Mouse (Mus musculus): ENCODE results near the gene Hsp90ab1. TPM values are rescaled to one million over a fixed set of nuclear protein-coding genes. Genes with fewer than 3 reads are reported as not detected.

Gene Hsp90ab1
- polyA plus RNA-seq, 1 experiment from 2014 or later: 1,475 TPM

DNA sequence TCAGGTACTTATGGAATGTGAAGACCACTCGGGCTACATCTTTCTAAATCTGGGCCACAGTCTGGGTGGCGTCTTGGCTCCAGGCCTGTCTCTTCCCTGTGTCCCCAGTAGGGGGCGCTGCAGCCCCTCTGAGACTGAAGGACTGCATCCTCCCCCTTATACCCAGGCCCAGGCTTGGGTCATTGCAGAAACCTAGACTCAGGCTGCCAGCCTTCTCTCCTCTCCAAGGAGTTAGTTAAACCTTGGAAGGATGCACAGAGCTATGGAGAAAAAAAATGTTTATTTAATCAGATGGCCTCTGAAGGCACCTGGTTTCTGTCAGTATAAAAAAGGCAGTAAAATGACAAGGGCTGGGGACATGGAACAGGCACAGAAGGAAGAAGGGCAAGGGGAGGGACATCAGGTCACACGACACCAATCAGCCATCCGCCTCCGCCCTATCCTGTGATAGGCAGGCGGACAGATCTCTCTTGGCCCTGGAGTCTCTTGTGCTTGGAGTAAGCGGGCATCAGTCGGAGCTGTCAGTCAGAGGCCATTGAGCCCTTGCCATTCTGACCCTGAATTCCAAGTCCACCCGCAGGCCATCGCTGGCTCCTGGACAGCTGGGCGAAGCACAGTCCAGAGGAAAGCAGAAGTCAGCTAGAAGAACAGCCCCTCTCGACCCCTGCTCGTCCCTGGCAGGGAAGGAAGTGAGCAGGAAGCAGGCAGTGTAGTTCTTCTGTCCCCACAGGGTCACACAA is 12.0 kb upstream of the Hsp90ab1 start:
- Histone ChIP-seq H3K9ac (ENCODE audit: low read depth, low read length) (peak overlapping the region; percentile 50), H3K27me3 (replicated peaks; ENCODE audit: control insufficient read depth, insufficient read depth, low read length) (no peaks in the 10 kb centered on the region), H3K27ac (ENCODE audit: low read length) (peak overlapping the region; percentile 88), H3K4me2 (ENCODE audit: low read depth, low read length) (no peak overlapping the region), H3K4me1 (ENCODE audit: control insufficient read depth, insufficient read depth, low read length) (peaks cover 25% of the 10 kb centered on the region), H3K4me3 (ENCODE audit: low read length) (no peak overlapping the region), H3K9me3 (ENCODE audit: control insufficient read depth, low read length) (no peaks in the 10 kb centered on the region), H3K36me3 (ENCODE audit: control insufficient read depth, insufficient read depth, low read length) (peaks cover 4% of the 10 kb centered on the region)
- WGBS: 33% methylated on average over 14 of the region's 14 CpGs
- ATAC-seq: peak; percentile 62

DNA sequence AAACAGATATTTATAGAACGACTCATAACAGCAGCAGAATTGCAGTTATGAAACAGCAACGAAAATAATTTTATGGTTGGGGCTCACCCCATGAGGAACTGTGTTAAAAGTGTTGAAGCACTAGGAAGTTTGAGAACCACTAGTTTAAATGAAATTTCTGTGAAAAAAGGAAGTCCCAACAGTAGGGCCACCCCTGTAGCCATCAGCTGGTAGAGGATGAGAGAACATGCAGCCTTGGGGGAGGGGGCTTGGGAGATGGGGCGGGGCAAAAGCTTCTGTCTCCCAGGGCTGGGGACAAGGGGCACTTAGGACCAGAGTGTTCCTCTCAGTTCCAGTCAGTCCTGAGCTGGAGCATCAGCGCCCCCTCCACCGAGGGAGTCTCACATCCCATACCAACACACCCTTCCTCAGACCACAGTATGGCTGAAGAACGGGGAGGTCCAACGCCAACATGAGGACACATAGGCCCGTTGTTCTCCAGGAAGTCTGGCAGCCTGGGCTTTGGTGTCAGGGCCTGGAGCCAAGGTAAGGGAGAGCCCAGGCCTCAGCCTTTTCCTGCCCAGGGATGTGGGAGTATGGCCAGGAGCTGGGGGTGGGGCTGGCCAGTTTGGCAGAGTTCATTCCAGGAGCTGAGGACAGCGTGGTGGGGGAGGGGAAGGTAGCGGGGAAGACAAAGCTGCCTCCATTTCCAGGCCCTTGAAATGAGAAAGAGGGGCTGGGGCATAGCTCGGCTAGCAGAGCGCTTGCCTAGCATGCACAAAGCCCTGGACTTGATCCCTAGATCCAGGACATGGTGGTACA is 11.2 kb upstream of the Hsp90ab1 start:
- no peaks in the 10 kb centered on the region for H3K9me3 ChIP-seq (ENCODE audit: control insufficient read depth, low read length)
- 35% methylated on average over 12 of the region's 12 CpGs for WGBS
- peak; percentile 57 for ATAC-seq
- H3K4me2 ChIP-seq (ENCODE audit: low read depth, low read length): no peak overlapping the region
- H3K36me3 ChIP-seq (ENCODE audit: control insufficient read depth, insufficient read depth, low read length): no peaks in the 10 kb centered on the region; the same call in none of the 2 replicates
- H3K27ac ChIP-seq (ENCODE audit: low read length): peak overlapping the region; percentile 88
- no peaks in the 10 kb centered on the region for H3K27me3 ChIP-seq (replicated peaks; ENCODE audit: control insufficient read depth, insufficient read depth, low read length)
- H3K9ac ChIP-seq (ENCODE audit: low read depth, low read length): peak overlapping the region; percentile 50
- H3K4me3 ChIP-seq (ENCODE audit: low read length): no peak overlapping the region
- peaks cover 25% of the 10 kb centered on the region for H3K4me1 ChIP-seq (ENCODE audit: control insufficient read depth, insufficient read depth, low read length)

DNA sequence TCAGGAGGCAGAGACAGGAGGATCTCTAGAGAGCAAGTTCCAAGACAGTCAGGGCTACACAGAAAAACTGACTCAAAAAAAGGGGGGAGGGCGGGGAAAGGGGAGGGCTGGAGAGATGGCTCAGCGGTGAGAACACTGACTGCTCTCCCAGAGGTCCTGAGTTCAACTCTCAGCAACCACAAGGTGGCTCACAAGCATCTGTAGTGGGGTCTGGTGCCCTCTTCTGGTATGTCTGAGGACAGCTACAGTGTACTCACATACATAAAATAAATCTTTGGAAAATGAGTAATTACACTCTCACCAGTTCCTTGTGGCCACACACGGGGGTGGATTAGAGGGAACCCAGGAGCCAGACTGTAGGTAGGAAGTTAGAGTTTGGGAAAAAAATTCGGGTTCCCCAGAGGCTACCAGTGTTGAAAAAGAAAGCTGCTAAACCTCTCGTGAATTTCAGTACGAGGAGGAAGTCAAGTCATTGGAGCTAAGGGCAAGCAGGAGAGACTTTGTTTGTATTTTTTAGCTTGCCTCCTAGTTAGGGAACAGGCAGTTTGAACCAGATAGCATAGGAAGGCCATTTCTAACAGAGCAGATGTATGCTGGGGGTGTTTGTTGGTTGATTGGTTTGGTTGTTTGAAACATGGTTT is 9.8 kb upstream of the Hsp90ab1 start:
- no peak for ATAC-seq
- Histone ChIP-seq H3K27ac (ENCODE audit: low read length) (no peak overlapping the region), H3K36me3 (ENCODE audit: control insufficient read depth, insufficient read depth, low read length) (no peaks in the 10 kb centered on the region; the same call in 1 of the 2 replicates), H3K27me3 (replicated peaks; ENCODE audit: control insufficient read depth, insufficient read depth, low read length) (no peaks in the 10 kb centered on the region), H3K9ac (ENCODE audit: low read depth, low read length) (no peak overlapping the region), H3K4me2 (ENCODE audit: low read depth, low read length) (no peak overlapping the region), H3K9me3 (ENCODE audit: control insufficient read depth, low read length) (no peaks in the 10 kb centered on the region), H3K4me3 (ENCODE audit: low read length) (no peak overlapping the region), H3K4me1 (ENCODE audit: control insufficient read depth, insufficient read depth, low read length) (peaks cover 25% of the 10 kb centered on the region)
- WGBS: 61% methylated on average over 6 of the region's 6 CpGs

DNA sequence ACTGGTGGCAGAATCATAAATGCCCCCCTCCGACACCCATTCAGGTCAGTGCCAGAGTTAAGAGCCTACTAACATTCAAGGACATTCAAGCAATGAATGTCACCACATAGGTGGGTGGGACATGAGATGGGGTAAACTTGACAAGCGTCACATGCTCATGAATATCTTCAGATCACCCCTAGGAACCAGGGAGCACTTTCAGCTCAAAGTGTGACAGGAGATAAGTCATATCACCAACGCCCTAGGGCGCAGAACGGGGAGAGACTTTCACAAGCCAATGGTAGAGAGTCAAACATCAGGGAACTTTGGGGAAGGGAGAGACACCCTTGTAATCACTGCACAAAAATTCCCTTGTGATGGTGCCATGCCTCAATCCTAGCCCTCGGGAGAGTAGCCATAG is 9.1 kb upstream of the Hsp90ab1 start:
- Histone ChIP-seq H3K4me3 (ENCODE audit: low read length) (no peak overlapping the region), H3K27me3 (replicated peaks; ENCODE audit: control insufficient read depth, insufficient read depth, low read length) (no peaks in the 10 kb centered on the region), H3K9me3 (ENCODE audit: control insufficient read depth, low read length) (no peaks in the 10 kb centered on the region), H3K27ac (ENCODE audit: low read length) (no peak overlapping the region), H3K4me1 (ENCODE audit: control insufficient read depth, insufficient read depth, low read length) (peaks cover 25% of the 10 kb centered on the region), H3K36me3 (ENCODE audit: control insufficient read depth, insufficient read depth, low read length) (no peaks in the 10 kb centered on the region; the same call in 1 of the 2 replicates), H3K4me2 (ENCODE audit: low read depth, low read length) (no peak overlapping the region), H3K9ac (ENCODE audit: low read depth, low read length) (no peak overlapping the region)
- WGBS: 88% methylated on average over 6 of the region's 6 CpGs
- ATAC-seq: no peak

DNA sequence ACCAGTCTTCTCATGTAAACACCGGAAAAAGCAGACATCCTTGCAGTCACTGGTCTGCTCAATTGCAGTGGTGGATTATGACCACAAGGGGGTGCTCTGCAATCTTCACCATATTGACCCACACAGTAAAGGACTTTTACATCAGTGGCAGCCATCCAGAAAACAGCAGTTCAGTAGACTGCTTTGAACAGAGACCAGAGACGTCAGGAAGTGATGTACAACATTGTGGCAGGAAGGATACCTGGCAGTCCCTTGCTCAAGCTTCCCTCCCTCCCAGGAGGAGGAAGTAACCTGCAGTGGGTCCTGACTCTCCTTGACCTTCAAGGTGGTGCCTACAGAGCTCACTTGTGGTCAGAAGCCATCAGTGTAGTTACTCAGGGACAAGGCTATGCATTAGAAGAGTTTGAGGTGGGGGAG is 8.5 kb upstream of the Hsp90ab1 start:
- H3K36me3 ChIP-seq (ENCODE audit: control insufficient read depth, insufficient read depth, low read length): no peaks in the 10 kb centered on the region; the same call in 1 of the 2 replicates
- H3K4me1 ChIP-seq (ENCODE audit: control insufficient read depth, insufficient read depth, low read length): peaks cover 25% of the 10 kb centered on the region
- 8% methylated on average over 2 of the region's 2 CpGs for WGBS
- H3K4me2 ChIP-seq (ENCODE audit: low read depth, low read length): no peak overlapping the region
- H3K4me3 ChIP-seq (ENCODE audit: low read length): no peak overlapping the region
- 0 out of 2 replicates have a peak, but pooled peaks have one; percentile 13 for ATAC-seq
- no peak overlapping the region for H3K9ac ChIP-seq (ENCODE audit: low read depth, low read length)
- no peaks in the 10 kb centered on the region for H3K9me3 ChIP-seq (ENCODE audit: control insufficient read depth, low read length)
- no peaks in the 10 kb centered on the region for H3K27me3 ChIP-seq (replicated peaks; ENCODE audit: control insufficient read depth, insufficient read depth, low read length)
- H3K27ac ChIP-seq (ENCODE audit: low read length): no peak overlapping the region

DNA sequence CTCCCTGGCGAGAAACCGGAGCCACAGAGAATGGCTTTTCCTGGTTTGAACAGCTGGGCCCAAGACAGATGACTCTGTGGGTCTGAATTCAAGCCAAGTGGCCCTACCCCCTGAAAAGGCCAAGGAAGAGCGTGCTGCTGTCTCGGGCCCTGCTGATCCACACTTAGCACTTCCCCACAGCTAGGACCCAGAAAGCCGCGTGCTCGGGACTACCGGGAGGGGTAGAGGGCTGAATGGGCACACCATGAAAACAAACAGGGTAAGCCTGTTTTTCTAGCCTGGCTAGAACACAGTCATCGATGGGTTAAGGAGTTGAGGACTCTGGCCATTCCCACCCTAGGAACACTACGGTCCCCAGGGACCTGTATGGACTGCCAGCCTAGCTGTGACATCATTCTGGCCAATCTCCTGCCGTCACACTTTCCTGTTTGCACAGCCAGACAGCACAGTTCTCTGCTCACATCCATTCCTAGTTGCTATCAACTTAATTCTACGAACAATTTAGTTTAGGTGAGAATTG is 7.9 kb upstream of the Hsp90ab1 start:
- Histone ChIP-seq H3K9me3 (ENCODE audit: control insufficient read depth, low read length) (no peaks in the 10 kb centered on the region), H3K4me2 (ENCODE audit: low read depth, low read length) (no peak overlapping the region), H3K9ac (ENCODE audit: low read depth, low read length) (peak overlapping the region; percentile 53; the same call in 1 of the 2 replicates), H3K27ac (ENCODE audit: low read length) (0 out of 2 replicates have a peak overlapping the region, but pooled peaks have one; percentile 33), H3K4me3 (ENCODE audit: low read length) (no peak overlapping the region), H3K36me3 (ENCODE audit: control insufficient read depth, insufficient read depth, low read length) (no peaks in the 10 kb centered on the region), H3K4me1 (ENCODE audit: control insufficient read depth, insufficient read depth, low read length) (peaks cover 25% of the 10 kb centered on the region), H3K27me3 (replicated peaks; ENCODE audit: control insufficient read depth, insufficient read depth, low read length) (no peaks in the 10 kb centered on the region)
- ATAC-seq: no peak
- WGBS: 18% methylated on average over 12 of the region's 12 CpGs

DNA sequence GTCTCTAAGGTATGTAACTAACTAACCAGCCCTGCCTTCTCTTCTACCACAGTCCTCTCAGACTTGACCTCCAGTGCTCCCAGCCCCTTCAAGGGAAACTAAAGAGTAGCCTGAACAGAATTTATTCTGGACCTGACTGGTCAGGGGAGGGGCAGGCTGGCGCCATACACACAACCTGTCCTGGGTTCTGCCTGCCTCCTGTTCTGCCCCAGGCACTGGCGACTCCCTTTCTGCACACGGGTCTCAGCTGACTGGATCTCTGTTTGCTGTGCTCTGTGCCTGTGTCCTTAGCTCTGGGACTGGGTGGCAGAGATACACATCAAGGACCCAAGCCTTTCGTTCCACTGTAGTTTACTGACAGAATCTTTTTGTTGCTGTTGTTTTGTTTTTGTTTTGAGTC is 6.5 kb upstream of the Hsp90ab1 start:
- Histone ChIP-seq H3K27ac (ENCODE audit: low read length) (no peak overlapping the region), H3K9ac (ENCODE audit: low read depth, low read length) (no peak overlapping the region), H3K27me3 (replicated peaks; ENCODE audit: control insufficient read depth, insufficient read depth, low read length) (no peaks in the 10 kb centered on the region), H3K9me3 (ENCODE audit: control insufficient read depth, low read length) (no peaks in the 10 kb centered on the region), H3K4me2 (ENCODE audit: low read depth, low read length) (no peak overlapping the region), H3K36me3 (ENCODE audit: control insufficient read depth, insufficient read depth, low read length) (no peaks in the 10 kb centered on the region), H3K4me1 (ENCODE audit: control insufficient read depth, insufficient read depth, low read length) (peaks cover 21% of the 10 kb centered on the region), H3K4me3 (ENCODE audit: low read length) (no peak overlapping the region)
- no peak for ATAC-seq
- WGBS: 83% methylated on average over 4 of the region's 4 CpGs

DNA sequence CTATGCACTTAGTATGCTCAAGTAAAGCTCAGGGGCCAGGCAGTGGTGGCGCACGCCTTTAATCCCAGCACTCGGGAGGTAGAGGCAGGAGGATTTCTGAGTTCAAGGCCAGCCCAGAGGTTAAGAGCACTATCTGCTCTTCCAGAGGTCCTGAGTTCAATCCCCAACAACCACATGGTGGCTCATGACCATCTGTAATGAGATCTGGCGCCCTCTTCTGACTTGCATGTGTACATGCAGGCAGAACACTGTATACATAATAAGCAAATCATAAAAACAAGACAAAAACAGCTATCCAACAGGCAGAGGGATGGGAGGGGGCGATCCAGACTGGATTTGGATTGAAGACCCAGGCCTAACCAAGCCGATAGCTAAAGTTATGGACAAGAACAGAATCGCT is 5.8 kb upstream of the Hsp90ab1 start:
- H3K4me3 ChIP-seq (ENCODE audit: low read length): no peak overlapping the region
- ATAC-seq: no peak
- no peaks in the 10 kb centered on the region for H3K27me3 ChIP-seq (replicated peaks; ENCODE audit: control insufficient read depth, insufficient read depth, low read length)
- H3K4me1 ChIP-seq (ENCODE audit: control insufficient read depth, insufficient read depth, low read length): peaks cover 19% of the 10 kb centered on the region
- 78% methylated on average over 7 of the region's 7 CpGs for WGBS
- no peak overlapping the region for H3K27ac ChIP-seq (ENCODE audit: low read length)
- H3K9ac ChIP-seq (ENCODE audit: low read depth, low read length): no peak overlapping the region
- H3K4me2 ChIP-seq (ENCODE audit: low read depth, low read length): no peak overlapping the region
- no peaks in the 10 kb centered on the region for H3K36me3 ChIP-seq (ENCODE audit: control insufficient read depth, insufficient read depth, low read length)
- no peaks in the 10 kb centered on the region for H3K9me3 ChIP-seq (ENCODE audit: control insufficient read depth, low read length)

DNA sequence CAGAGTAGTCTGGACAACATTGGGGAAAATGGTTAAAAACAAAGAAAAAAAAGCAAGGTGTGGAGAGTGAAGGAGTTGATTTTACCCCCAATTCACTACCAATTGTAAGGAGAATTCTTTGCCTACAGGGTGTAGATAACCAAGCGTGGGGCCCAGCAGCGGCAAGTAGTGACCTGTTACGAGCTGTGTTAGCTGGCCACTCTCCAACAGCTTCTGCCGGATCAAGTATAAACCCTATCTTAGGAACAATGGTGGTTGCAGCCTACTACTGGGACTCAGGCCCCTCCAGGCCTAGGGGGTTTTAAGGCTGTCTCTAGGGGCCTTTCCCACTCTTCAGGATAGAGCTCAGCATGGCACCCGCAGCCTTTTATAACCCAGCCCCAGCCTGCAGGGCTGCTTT is 5.2 kb upstream of the Hsp90ab1 start:
- no peak overlapping the region for H3K4me2 ChIP-seq (ENCODE audit: low read depth, low read length)
- WGBS: 54% methylated on average over 5 of the region's 5 CpGs
- peaks cover 19% of the 10 kb centered on the region for H3K4me1 ChIP-seq (ENCODE audit: control insufficient read depth, insufficient read depth, low read length)
- H3K9ac ChIP-seq (ENCODE audit: low read depth, low read length): no peak overlapping the region
- H3K36me3 ChIP-seq (ENCODE audit: control insufficient read depth, insufficient read depth, low read length): no peaks in the 10 kb centered on the region
- no peaks in the 10 kb centered on the region for H3K9me3 ChIP-seq (ENCODE audit: control insufficient read depth, low read length)
- H3K27ac ChIP-seq (ENCODE audit: low read length): no peak overlapping the region
- H3K27me3 ChIP-seq (replicated peaks; ENCODE audit: control insufficient read depth, insufficient read depth, low read length): no peaks in the 10 kb centered on the region
- H3K4me3 ChIP-seq (ENCODE audit: low read length): no peak overlapping the region
- no peak for ATAC-seq

Measured in intestine, embryonic 16.5 days (tissue).